Mouse (Mus musculus): ENCODE results near the gene Prim2. TPM values are rescaled to one million over a fixed set of nuclear protein-coding genes. Genes with fewer than 3 reads are reported as not detected.

Gene Prim2
- polyA plus RNA-seq, 1 experiment, result 22.5 TPM

GRCm38 (mm10) chr1:33502890-33503289, 166.7 kb downstream of the Prim2 start:
- Histone ChIP-seq H3ac (ENCODE audit: control insufficient read depth, insufficient read length, low read depth) (no peak overlapping the region), H3K36me3 (ENCODE audit: control insufficient read depth, insufficient read depth) (peaks cover 4% of the 10 kb centered on the region), H3K27me3 (ENCODE audit: control insufficient read depth, insufficient read depth, insufficient read length) (no peaks in the 10 kb centered on the region), H3K79me3 (ENCODE audit: low read depth) (no peaks in the 10 kb centered on the region), H3K4me3 (ENCODE audit: insufficient read depth, poor library complexity, severe bottlenecking) (no peak overlapping the region), H3K79me2 (ENCODE audit: control insufficient read depth, insufficient read depth) (no peaks in the 10 kb centered on the region)
- no peak for TF ChIP-seq MYOD1 (IDR thresholded peaks at IDR 0.05; ENCODE audit: control insufficient read depth, insufficient read length, low read depth)
- TF ChIP-seq MYOG (IDR thresholded peaks at IDR 0.05; ENCODE audit: control insufficient read depth, extremely low read depth, insufficient read length), result no peak
- TF ChIP-seq USF1 (IDR thresholded peaks at IDR 0.05; ENCODE audit: low read depth), result no peak
- no peak for TF ChIP-seq CEBPB (IDR thresholded peaks at IDR 0.05; ENCODE audit: low read depth)
- no peak for TF ChIP-seq FOSL1 (IDR thresholded peaks at IDR 0.05; ENCODE audit: insufficient read depth, low read length, poor library complexity, severe bottlenecking)
- no peak for TF ChIP-seq MAX (IDR thresholded peaks at IDR 0.05)
- TF ChIP-seq CTCF (IDR thresholded peaks at IDR 0.05; ENCODE audit: control insufficient read depth, insufficient read depth, insufficient read length), result no peak

DNA sequence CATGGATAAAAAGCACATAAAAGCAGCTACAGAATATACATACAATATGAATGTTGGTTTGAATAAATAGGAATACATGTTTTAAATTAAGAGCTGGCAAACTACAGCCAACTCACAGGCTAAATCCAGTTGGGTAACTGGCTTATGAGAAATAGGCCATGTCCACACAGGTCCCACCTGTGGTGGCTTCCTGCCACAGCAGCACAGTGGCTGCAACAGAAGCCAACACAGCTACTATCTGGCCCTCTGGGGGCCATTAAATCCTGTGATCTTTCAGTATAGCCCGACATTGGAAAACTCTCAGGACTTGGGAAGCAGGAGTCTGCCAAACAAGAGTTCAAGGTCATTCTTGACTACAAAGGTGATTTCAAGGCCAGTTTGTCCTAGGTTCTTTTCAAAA, 167.3 kb downstream of the Prim2 start:
- H3ac ChIP-seq (ENCODE audit: control insufficient read depth, insufficient read length, low read depth), result no peak overlapping the region
- no peaks in the 10 kb centered on the region for H3K27me3 ChIP-seq (ENCODE audit: control insufficient read depth, insufficient read depth, insufficient read length)
- no peak overlapping the region for H3K4me3 ChIP-seq (ENCODE audit: insufficient read depth, poor library complexity, severe bottlenecking)
- H3K79me2 ChIP-seq (ENCODE audit: control insufficient read depth, insufficient read depth), result no peaks in the 10 kb centered on the region
- H3K79me3 ChIP-seq (ENCODE audit: low read depth), result no peaks in the 10 kb centered on the region
- no peak for TF ChIP-seq MYOD1 (IDR thresholded peaks at IDR 0.05; ENCODE audit: control insufficient read depth, insufficient read length, low read depth)
- TF ChIP-seq MYOG (IDR thresholded peaks at IDR 0.05; ENCODE audit: control insufficient read depth, extremely low read depth, insufficient read length), result no peak
- no peak for TF ChIP-seq CTCF (IDR thresholded peaks at IDR 0.05; ENCODE audit: control insufficient read depth, insufficient read depth, insufficient read length)
- no peak for TF ChIP-seq MAX (IDR thresholded peaks at IDR 0.05)
- no peak for TF ChIP-seq CEBPB (IDR thresholded peaks at IDR 0.05; ENCODE audit: low read depth)
- no peak for TF ChIP-seq FOSL1 (IDR thresholded peaks at IDR 0.05; ENCODE audit: insufficient read depth, low read length, poor library complexity, severe bottlenecking)
- no peak for TF ChIP-seq USF1 (IDR thresholded peaks at IDR 0.05; ENCODE audit: low read depth)
- peaks cover 4% of the 10 kb centered on the region for H3K36me3 ChIP-seq (ENCODE audit: control insufficient read depth, insufficient read depth)

GRCm38 (mm10) chr1:33500111-33500510, 169.5 kb downstream of the Prim2 start:
- no peak overlapping the region for H3ac ChIP-seq (ENCODE audit: control insufficient read depth, insufficient read length, low read depth)
- TF ChIP-seq CTCF (IDR thresholded peaks at IDR 0.05; ENCODE audit: control insufficient read depth, insufficient read depth, insufficient read length) (no peak), MYOD1 (IDR thresholded peaks at IDR 0.05; ENCODE audit: control insufficient read depth, insufficient read length, low read depth) (no peak), CEBPB (IDR thresholded peaks at IDR 0.05; ENCODE audit: low read depth) (no peak), MYOG (IDR thresholded peaks at IDR 0.05; ENCODE audit: control insufficient read depth, extremely low read depth, insufficient read length) (no peak), USF1 (IDR thresholded peaks at IDR 0.05; ENCODE audit: low read depth) (no peak), MAX (IDR thresholded peaks at IDR 0.05) (no peak), FOSL1 (IDR thresholded peaks at IDR 0.05; ENCODE audit: insufficient read depth, low read length, poor library complexity, severe bottlenecking) (no peak)
- H3K36me3 ChIP-seq (ENCODE audit: control insufficient read depth, insufficient read depth), result peaks cover 8% of the 10 kb centered on the region
- no peaks in the 10 kb centered on the region for H3K79me2 ChIP-seq (ENCODE audit: control insufficient read depth, insufficient read depth)
- no peaks in the 10 kb centered on the region for H3K27me3 ChIP-seq (ENCODE audit: control insufficient read depth, insufficient read depth, insufficient read length)
- no peak overlapping the region for H3K4me3 ChIP-seq (ENCODE audit: insufficient read depth, poor library complexity, severe bottlenecking)
- H3K79me3 ChIP-seq (ENCODE audit: low read depth), result no peaks in the 10 kb centered on the region

- no peaks in the 10 kb centered on the region for H3K79me3 ChIP-seq (ENCODE audit: low read depth)
- no peaks in the 10 kb centered on the region for H3K79me2 ChIP-seq (ENCODE audit: control insufficient read depth, insufficient read depth)
- no peaks in the 10 kb centered on the region for H3K27me3 ChIP-seq (ENCODE audit: control insufficient read depth, insufficient read depth, insufficient read length)
- peaks cover 8% of the 10 kb centered on the region for H3K36me3 ChIP-seq (ENCODE audit: control insufficient read depth, insufficient read depth)
- no peak overlapping the region for H3K4me3 ChIP-seq (ENCODE audit: insufficient read depth, poor library complexity, severe bottlenecking)
- H3ac ChIP-seq (ENCODE audit: control insufficient read depth, insufficient read length, low read depth), result no peak overlapping the region
- TF ChIP-seq MAX (IDR thresholded peaks at IDR 0.05) (no peak), MYOD1 (IDR thresholded peaks at IDR 0.05; ENCODE audit: control insufficient read depth, insufficient read length, low read depth) (no peak), MYOG (IDR thresholded peaks at IDR 0.05; ENCODE audit: control insufficient read depth, extremely low read depth, insufficient read length) (no peak), USF1 (IDR thresholded peaks at IDR 0.05; ENCODE audit: low read depth) (no peak), FOSL1 (IDR thresholded peaks at IDR 0.05; ENCODE audit: insufficient read depth, low read length, poor library complexity, severe bottlenecking) (no peak), CTCF (IDR thresholded peaks at IDR 0.05; ENCODE audit: control insufficient read depth, insufficient read depth, insufficient read length) (no peak), CEBPB (IDR thresholded peaks at IDR 0.05; ENCODE audit: low read depth) (no peak)
Measured at GRCm38 (mm10) chr1:33499603-33500002, 170.0 kb downstream of the Prim2 start.

DNA sequence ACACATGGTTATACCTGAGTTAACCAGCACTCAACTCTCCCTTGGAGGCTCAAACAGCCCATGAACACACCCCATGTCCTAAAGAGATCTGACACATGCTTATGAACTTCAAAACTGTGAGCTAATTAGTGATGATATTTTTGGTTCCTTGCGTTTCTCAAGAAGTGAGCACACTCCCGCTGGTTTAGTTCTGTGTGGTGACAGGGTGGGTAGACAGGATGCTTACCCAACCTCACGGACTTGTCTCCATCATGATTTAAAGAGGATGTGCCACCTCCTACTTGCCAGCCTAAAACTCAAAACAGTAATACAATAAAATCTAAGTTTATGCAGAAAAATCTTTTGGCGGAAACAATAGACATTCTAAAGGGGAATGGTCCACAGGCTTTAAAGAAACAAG, 173.5 kb downstream of the Prim2 start:
- Histone ChIP-seq H3K27me3 (ENCODE audit: control insufficient read depth, insufficient read depth, insufficient read length) (no peaks in the 10 kb centered on the region), H3K36me3 (ENCODE audit: control insufficient read depth, insufficient read depth) (peaks cover 4% of the 10 kb centered on the region), H3K79me3 (ENCODE audit: low read depth) (no peaks in the 10 kb centered on the region), H3K79me2 (ENCODE audit: control insufficient read depth, insufficient read depth) (no peaks in the 10 kb centered on the region), H3ac (ENCODE audit: control insufficient read depth, insufficient read length, low read depth) (no peak overlapping the region), H3K4me3 (ENCODE audit: insufficient read depth, poor library complexity, severe bottlenecking) (no peak overlapping the region)
- no peak for TF ChIP-seq MAX (IDR thresholded peaks at IDR 0.05)
- no peak for TF ChIP-seq MYOG (IDR thresholded peaks at IDR 0.05; ENCODE audit: control insufficient read depth, extremely low read depth, insufficient read length)
- no peak for TF ChIP-seq CEBPB (IDR thresholded peaks at IDR 0.05; ENCODE audit: low read depth)
- TF ChIP-seq CTCF (IDR thresholded peaks at IDR 0.05; ENCODE audit: control insufficient read depth, insufficient read depth, insufficient read length), result no peak
- no peak for TF ChIP-seq FOSL1 (IDR thresholded peaks at IDR 0.05; ENCODE audit: insufficient read depth, low read length, poor library complexity, severe bottlenecking)
- no peak for TF ChIP-seq USF1 (IDR thresholded peaks at IDR 0.05; ENCODE audit: low read depth)

GRCm38 (mm10) chr1:33495586-33495985, 174.0 kb downstream of the Prim2 start:
- no peaks in the 10 kb centered on the region for H3K79me2 ChIP-seq (ENCODE audit: control insufficient read depth, insufficient read depth)
- peaks cover 4% of the 10 kb centered on the region for H3K36me3 ChIP-seq (ENCODE audit: control insufficient read depth, insufficient read depth)
- H3K27me3 ChIP-seq (ENCODE audit: control insufficient read depth, insufficient read depth, insufficient read length), result no peaks in the 10 kb centered on the region
- no peaks in the 10 kb centered on the region for H3K79me3 ChIP-seq (ENCODE audit: low read depth)
- no peak overlapping the region for H3ac ChIP-seq (ENCODE audit: control insufficient read depth, insufficient read length, low read depth)
- TF ChIP-seq FOSL1 (IDR thresholded peaks at IDR 0.05; ENCODE audit: insufficient read depth, low read length, poor library complexity, severe bottlenecking) (no peak), CTCF (IDR thresholded peaks at IDR 0.05; ENCODE audit: control insufficient read depth, insufficient read depth, insufficient read length) (no peak), MYOD1 (IDR thresholded peaks at IDR 0.05; ENCODE audit: control insufficient read depth, insufficient read length, low read depth) (no peak), USF1 (IDR thresholded peaks at IDR 0.05; ENCODE audit: low read depth) (no peak), MYOG (IDR thresholded peaks at IDR 0.05; ENCODE audit: control insufficient read depth, extremely low read depth, insufficient read length) (no peak), CEBPB (IDR thresholded peaks at IDR 0.05; ENCODE audit: low read depth) (no peak), MAX (IDR thresholded peaks at IDR 0.05) (no peak)
- H3K4me3 ChIP-seq (ENCODE audit: insufficient read depth, poor library complexity, severe bottlenecking), result no peak overlapping the region

Measured in C2C12 (cell line).